Mouse (Mus musculus): Measurements from ENCODE around the gene Hapln3. TPM values are rescaled to one million over a fixed set of nuclear protein-coding genes. Genes with fewer than 3 reads are reported as not detected.

Gene Hapln3
- polyA plus RNA-seq, 1 experiment from 2014 or later, result 1.8 TPM

DNA sequence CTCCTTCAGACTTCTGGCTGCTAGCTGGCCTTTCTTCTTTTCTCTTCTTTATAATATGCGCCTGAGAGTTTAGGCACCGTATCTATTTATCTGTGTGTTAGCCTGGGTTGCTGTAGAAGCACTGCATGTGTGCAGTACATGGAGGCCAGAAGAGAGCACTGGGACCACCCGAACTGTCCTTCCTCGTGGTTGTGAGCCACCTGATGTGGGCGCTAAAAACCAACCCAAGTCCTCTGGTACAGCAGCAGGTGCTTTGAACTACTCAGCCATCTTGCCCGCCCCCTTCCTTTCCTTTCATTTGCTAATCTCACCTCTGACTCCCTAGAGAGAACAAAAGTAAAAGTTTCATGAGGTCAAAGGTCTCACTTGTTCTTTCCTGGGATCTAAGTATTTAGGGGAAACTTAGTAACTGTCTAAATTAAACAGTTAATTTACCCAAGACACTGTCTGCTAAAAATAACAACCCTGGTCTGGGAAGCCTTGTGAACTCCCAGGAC, 8.6 kb upstream of the Hapln3 start:
- no peaks in the 10 kb centered on the region for H3K27me3 ChIP-seq
- H3K36me3 ChIP-seq (replicated peaks), result peaks cover 12% of the 10 kb centered on the region
- ATAC-seq (ENCODE audit: low FRiP score), result no peak
- no peak overlapping the region for H3K9ac ChIP-seq
- H3K27ac ChIP-seq, result no peak overlapping the region
- WGBS, result 53% methylated on average over 6 of the region's 6 CpGs
- H3K9me3 ChIP-seq, result no peaks in the 10 kb centered on the region
- no peak overlapping the region for H3K4me3 ChIP-seq (replicated peaks)
- H3K4me2 ChIP-seq, result no peak overlapping the region
- no peaks in the 10 kb centered on the region for H3K4me1 ChIP-seq

GRCm38 (mm10) chr7:79133391-79133790, 2.6 kb upstream of the Hapln3 start:
- 35% methylated on average over 6 of the region's 6 CpGs for WGBS
- H3K36me3 ChIP-seq (replicated peaks), result peaks cover 9% of the 10 kb centered on the region
- no peak for ATAC-seq (ENCODE audit: low FRiP score)
- H3K4me2 ChIP-seq, result no peak overlapping the region
- H3K27me3 ChIP-seq, result peaks cover 25% of the 10 kb centered on the region
- no peak overlapping the region for H3K4me3 ChIP-seq (replicated peaks)
- peaks cover 17% of the 10 kb centered on the region for H3K4me1 ChIP-seq
- no peak overlapping the region for H3K27ac ChIP-seq
- H3K9ac ChIP-seq, result no peak overlapping the region
- H3K9me3 ChIP-seq, result no peaks in the 10 kb centered on the region

GRCm38 (mm10) chr7:79130385-79130784, 433 bp downstream of the Hapln3 start:
- peaks cover 17% of the 10 kb centered on the region for H3K4me1 ChIP-seq
- 0 out of 2 replicates have a peak, but pooled peaks have one; percentile 25 for ATAC-seq (ENCODE audit: low FRiP score)

DNA sequence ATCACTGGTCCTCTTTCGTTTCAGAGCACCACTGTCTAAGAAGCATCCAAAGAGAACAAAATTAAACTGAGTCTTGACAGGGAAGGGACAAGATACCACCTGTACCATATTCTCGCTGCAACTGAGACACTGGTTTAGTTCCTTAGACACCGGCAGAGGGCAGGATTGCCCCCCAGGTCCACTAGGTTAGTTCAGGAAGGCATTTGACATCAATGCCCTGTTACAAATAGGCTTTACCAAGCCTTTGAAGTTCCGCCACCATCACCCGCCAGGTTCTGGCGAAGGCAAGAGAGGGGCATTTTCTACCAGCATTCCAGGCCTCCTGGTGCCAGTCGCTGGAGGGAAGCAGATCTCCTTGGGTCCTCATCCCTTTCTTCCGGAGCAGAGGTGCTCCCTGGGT, 935 bp downstream of the Hapln3 start:
- Histone ChIP-seq H3K27me3 (peaks cover 25% of the 10 kb centered on the region), H3K9me3 (no peaks in the 10 kb centered on the region), H3K4me1 (peaks cover 17% of the 10 kb centered on the region), H3K27ac (no peak overlapping the region), H3K4me3 (replicated peaks) (0 out of 2 replicates have a peak overlapping the region, but pooled peaks have one; percentile 4), H3K36me3 (replicated peaks) (no peaks in the 10 kb centered on the region; the same call in 1 of the 2 replicates), H3K4me2 (peak overlapping the region; percentile 53), H3K9ac (no peak overlapping the region)
- ATAC-seq (ENCODE audit: low FRiP score), result no peak
- 17% methylated on average over 8 of the region's 8 CpGs for WGBS

More at GRCm38 (mm10) chr7:79130385-79130784, 433 bp downstream of the Hapln3 start:
- Histone ChIP-seq H3K9ac (no peak overlapping the region), H3K27me3 (peaks cover 25% of the 10 kb centered on the region), H3K4me2 (peak overlapping the region; percentile 53), H3K27ac (no peak overlapping the region), H3K36me3 (replicated peaks) (no peaks in the 10 kb centered on the region; the same call in 1 of the 2 replicates), H3K4me3 (replicated peaks) (peak overlapping the region; percentile 25), H3K9me3 (no peaks in the 10 kb centered on the region)
- 18% methylated on average over 13 of the region's 13 CpGs for WGBS

DNA sequence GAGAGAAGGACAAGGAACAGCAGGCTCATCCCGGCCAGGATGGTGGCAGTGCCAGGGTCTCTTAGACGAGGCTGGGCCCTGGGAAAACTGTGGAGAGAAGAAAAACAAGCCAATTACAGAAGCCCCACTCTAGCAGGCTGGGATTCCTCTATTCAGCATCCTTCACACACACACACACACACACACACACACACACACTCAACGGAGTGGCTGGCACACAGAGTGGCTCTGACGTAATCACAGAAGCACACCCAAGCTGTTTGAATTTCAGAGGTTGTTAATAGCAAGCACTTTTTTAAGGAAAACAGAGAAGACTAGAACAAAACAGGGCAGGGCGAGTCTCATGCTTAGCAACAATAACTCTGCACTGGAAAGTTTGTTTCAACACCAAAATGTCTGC, 7.4 kb downstream of the Hapln3 start:
- H3K9ac ChIP-seq, result no peak overlapping the region
- H3K36me3 ChIP-seq (replicated peaks), result no peaks in the 10 kb centered on the region
- WGBS, result 80% methylated on average over 5 of the region's 5 CpGs
- no peak overlapping the region for H3K4me2 ChIP-seq
- no peaks in the 10 kb centered on the region for H3K9me3 ChIP-seq
- H3K4me3 ChIP-seq (replicated peaks), result no peak overlapping the region
- no peak overlapping the region for H3K27ac ChIP-seq
- no peak for ATAC-seq (ENCODE audit: low FRiP score)
- H3K27me3 ChIP-seq, result no peaks in the 10 kb centered on the region
- no peaks in the 10 kb centered on the region for H3K4me1 ChIP-seq

- Histone ChIP-seq H3K4me2 (no peak overlapping the region), H3K27ac (no peak overlapping the region)
- peak; percentile 33 for ATAC-seq (ENCODE audit: low FRiP score)
These were observed 17.0 kb downstream of the Hapln3 start for GRCm38 (mm10) chr7:79113848-79114247.

GRCm38 (mm10) chr7:79096492-79096891, 34.3 kb downstream of the Hapln3 start:
- Histone ChIP-seq H3K27me3 (peaks cover 9% of the 10 kb centered on the region; the same call in 1 of the 2 replicates), H3K27ac (no peak overlapping the region), H3K9me3 (no peaks in the 10 kb centered on the region), H3K4me2 (no peak overlapping the region), H3K9ac (no peak overlapping the region), H3K4me3 (replicated peaks) (no peak overlapping the region), H3K4me1 (no peaks in the 10 kb centered on the region), H3K36me3 (replicated peaks) (no peaks in the 10 kb centered on the region)
- WGBS, result 72% methylated on average over 5 of the region's 5 CpGs
- no peak for ATAC-seq (ENCODE audit: low FRiP score)

More at GRCm38 (mm10) chr7:79113848-79114247, 17.0 kb downstream of the Hapln3 start:
- no peaks in the 10 kb centered on the region for H3K36me3 ChIP-seq (replicated peaks)
- no peaks in the 10 kb centered on the region; the same call in 1 of the 2 replicates for H3K27me3 ChIP-seq
- no peak overlapping the region for H3K9ac ChIP-seq
- H3K4me3 ChIP-seq (replicated peaks), result no peak overlapping the region
- no peaks in the 10 kb centered on the region for H3K9me3 ChIP-seq
- peaks cover 9% of the 10 kb centered on the region for H3K4me1 ChIP-seq
- 53% methylated on average over 4 of the region's 4 CpGs for WGBS

DNA sequence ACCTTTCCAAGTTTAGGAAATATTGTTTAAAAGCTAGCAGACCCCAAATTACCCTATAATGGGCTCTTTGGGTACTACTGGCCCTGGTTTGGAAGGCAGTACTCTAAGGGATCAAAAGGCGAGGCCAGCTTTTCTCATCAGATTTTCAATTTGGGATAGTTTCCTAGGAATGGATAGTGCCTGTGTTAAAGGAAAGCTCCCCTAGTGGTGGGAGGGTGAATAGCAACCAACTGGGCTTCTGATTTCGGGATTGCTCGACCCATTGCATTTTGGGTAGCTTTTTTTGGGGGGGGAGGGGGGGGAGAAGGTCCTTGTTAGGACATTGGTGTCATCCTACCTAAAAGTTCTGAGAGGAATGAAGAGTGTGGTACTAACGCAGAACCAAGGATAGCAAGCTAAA, 41.7 kb downstream of the Hapln3 start:
- Histone ChIP-seq H3K36me3 (replicated peaks) (no peaks in the 10 kb centered on the region), H3K4me3 (replicated peaks) (no peak overlapping the region), H3K9ac (no peak overlapping the region), H3K4me2 (no peak overlapping the region), H3K4me1 (no peaks in the 10 kb centered on the region), H3K27me3 (no peaks in the 10 kb centered on the region), H3K27ac (no peak overlapping the region), H3K9me3 (no peaks in the 10 kb centered on the region)
- no peak for ATAC-seq (ENCODE audit: low FRiP score)
- 73% methylated on average over 4 of the region's 4 CpGs for whole genome bisulfite sequencing

DNA sequence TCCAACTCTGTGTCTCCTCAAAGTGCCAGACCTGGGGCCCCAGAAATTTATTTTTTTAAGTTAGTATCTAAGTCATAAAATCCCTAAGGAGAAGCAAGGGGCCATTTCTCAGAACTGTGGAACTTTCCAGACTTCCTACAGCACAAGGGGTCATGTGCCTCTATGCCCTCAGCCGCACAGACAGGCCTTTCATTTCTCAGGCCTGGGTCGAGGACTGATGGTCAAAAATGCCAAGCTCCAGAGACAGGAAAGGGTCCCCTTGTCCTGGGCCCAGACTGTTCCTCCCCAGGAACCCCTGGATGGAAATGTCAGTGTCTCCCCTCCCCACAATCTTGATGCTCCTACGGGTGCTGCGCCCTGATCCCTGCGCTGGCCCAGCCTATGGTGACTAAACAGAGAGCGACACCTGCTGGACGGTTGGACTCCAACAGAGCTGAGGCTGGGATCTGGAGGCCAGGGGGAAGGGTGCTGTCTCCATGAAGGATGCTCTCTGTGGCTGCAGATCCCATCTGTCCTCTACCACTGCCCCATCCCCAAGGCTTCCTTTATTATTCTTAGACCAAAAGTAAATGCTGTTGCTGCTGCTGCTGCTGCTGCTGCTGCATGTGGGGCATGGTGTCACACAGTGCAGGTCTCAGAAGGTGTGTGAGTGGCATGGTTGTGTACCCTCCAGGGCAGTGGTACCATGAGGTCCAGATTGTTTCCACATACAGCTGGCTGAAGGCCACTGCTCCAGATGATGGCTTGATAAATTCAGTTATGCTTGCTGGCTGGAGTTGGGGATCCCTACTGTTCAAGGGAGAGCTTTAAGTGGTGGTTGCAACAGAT, 50.0 kb downstream of the Hapln3 start:
- no peaks in the 10 kb centered on the region for H3K36me3 ChIP-seq (replicated peaks)
- no peaks in the 10 kb centered on the region for H3K9me3 ChIP-seq
- H3K27me3 ChIP-seq, result 0 out of 2 replicates have a peak, but pooled peaks cover 6% of the 10 kb centered on the region
- no peak overlapping the region for H3K9ac ChIP-seq
- no peak overlapping the region for H3K27ac ChIP-seq
- H3K4me1 ChIP-seq, result no peaks in the 10 kb centered on the region
- 20% methylated on average over 7 of the region's 7 CpGs for WGBS
- no peak overlapping the region for H3K4me3 ChIP-seq (replicated peaks)
- H3K4me2 ChIP-seq, result no peak overlapping the region
- ATAC-seq (ENCODE audit: low FRiP score), result peak; percentile 79

- H3K9me3 ChIP-seq, result no peaks in the 10 kb centered on the region
- no peak overlapping the region for H3K9ac ChIP-seq
- no peak overlapping the region for H3K4me2 ChIP-seq
- ATAC-seq (ENCODE audit: low FRiP score), result no peak
- H3K36me3 ChIP-seq (replicated peaks), result no peaks in the 10 kb centered on the region
- no peaks in the 10 kb centered on the region for H3K4me1 ChIP-seq
- no peak overlapping the region for H3K27ac ChIP-seq
- 0 out of 2 replicates have a peak, but pooled peaks cover 6% of the 10 kb centered on the region for H3K27me3 ChIP-seq
- H3K4me3 ChIP-seq (replicated peaks), result no peak overlapping the region
- WGBS, result 75% methylated on average over 3 of the region's 3 CpGs
These were observed 51.6 kb downstream of the Hapln3 start for GRCm38 (mm10) chr7:79079212-79079611.

DNA sequence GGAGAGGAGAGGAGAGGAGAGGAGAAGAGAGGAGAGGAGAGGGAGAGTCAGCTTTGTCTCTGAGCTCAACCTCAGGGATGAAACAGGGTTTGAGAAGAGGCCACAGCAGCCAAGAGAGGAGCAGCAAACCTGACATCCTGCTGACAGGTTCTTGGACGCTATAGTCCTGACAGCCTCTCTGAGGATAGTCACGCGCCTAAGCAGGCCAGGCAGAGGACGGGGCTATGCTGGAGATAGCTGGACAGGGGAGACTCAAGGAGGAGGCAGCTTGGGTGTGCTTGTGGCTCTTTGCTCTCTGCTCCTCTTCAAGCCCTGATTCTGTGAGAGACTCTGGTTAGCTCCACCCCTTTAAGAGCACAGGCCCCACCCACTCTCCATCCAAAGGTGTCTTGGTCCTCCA, 62.6 kb downstream of the Hapln3 start:
- no peak overlapping the region for H3K27ac ChIP-seq
- H3K9me3 ChIP-seq, result peaks cover under 1% of the 10 kb centered on the region; the same call in 1 of the 2 replicates
- H3K4me3 ChIP-seq (replicated peaks), result no peak overlapping the region
- 57% methylated on average over 4 of the region's 4 CpGs for WGBS
- ATAC-seq (ENCODE audit: low FRiP score), result no peak
- H3K4me2 ChIP-seq, result no peak overlapping the region
- H3K4me1 ChIP-seq, result no peaks in the 10 kb centered on the region
- H3K36me3 ChIP-seq (replicated peaks), result no peaks in the 10 kb centered on the region
- H3K27me3 ChIP-seq, result 0 out of 2 replicates have a peak, but pooled peaks cover 2% of the 10 kb centered on the region
- no peak overlapping the region for H3K9ac ChIP-seq

DNA sequence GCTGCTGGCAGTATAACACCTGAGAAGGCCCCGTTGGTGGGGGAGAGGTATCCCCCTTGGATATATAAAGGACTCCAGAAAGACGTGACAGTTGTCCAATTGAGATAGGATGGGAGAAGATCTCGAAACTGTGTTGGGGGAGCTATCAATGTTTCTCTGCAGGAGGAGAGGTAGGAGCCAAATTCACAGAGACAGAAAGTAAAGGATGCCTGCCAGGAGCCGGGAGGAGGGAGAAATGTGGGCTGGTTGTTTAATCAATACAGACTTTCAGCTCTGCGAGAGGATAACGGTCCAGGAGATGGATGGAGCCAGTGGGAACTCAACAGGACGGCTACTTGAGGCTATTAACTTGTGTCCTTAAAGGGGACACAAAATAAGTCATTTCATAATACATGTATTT, 63.4 kb downstream of the Hapln3 start:
- ATAC-seq (ENCODE audit: low FRiP score), result no peak
- Histone ChIP-seq H3K9ac (no peak overlapping the region), H3K4me2 (no peak overlapping the region), H3K4me1 (no peaks in the 10 kb centered on the region), H3K4me3 (replicated peaks) (no peak overlapping the region), H3K36me3 (replicated peaks) (no peaks in the 10 kb centered on the region), H3K9me3 (peaks cover 3% of the 10 kb centered on the region; the same call in 1 of the 2 replicates), H3K27me3 (0 out of 2 replicates have a peak, but pooled peaks cover 2% of the 10 kb centered on the region), H3K27ac (no peak overlapping the region)
- WGBS, result 75% methylated on average over 7 of the region's 7 CpGs
